Mouse (Mus musculus) megakaryocyte, embryonic 14.5 days (primary cell): ENCODE results near the gene Hectd2.

Source experiments
- FLI1 ChIP-seq: IDR thresholded peaks from 2 replicates; pipeline ENCODE4 v1.6.1; 2012; ENCODE audit warnings: low read length, inconsistent platforms, mixed read lengths
- GATA1 ChIP-seq: IDR thresholded peaks from 3 replicates; pipeline ENCODE4 v1.6.1; 2012; ENCODE audit warnings: mixed read lengths, low read length, inconsistent platforms, borderline replicate concordance

DNA sequence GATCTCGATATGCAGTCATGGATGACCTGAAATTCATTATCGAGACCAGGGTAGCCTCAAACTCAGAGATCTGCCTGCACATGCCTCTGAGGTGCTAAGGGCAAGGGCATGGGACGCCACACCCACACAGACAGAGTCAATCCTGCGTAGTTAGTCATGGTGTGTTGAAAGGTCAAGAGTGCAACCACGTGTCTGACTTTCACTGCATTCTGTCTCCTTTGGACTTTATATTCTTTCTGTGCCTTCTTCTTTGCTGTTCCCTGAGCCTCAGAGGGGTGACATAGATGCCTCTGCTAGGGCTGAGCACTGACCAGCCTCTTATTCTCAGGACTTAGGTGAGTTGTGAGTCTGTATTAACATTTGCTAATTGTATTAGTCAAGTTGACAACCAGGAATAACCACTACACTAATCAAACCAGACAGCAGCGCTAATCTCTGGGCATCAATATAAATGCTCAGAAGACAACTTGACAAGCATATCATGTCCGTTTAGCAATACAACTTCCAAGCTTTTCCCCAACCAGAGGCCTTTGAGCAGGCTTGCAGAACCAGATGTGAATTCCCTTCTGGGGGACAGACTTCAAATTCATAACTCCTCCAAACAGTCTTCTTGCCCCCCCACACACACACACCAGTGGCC lies 83.6 kb downstream of the Hectd2 start:
- TF ChIP-seq GATA1, result no peak
- TF ChIP-seq FLI1, result no peak
